Mouse (Mus musculus) megakaryocyte, embryonic 14.5 days (primary cell): Measurements from ENCODE around the gene Nt5e.

Experiments
- FLI1 ChIP-seq: IDR thresholded peaks from 2 replicates; pipeline ENCODE4 v1.6.1; 2012; ENCODE audit warnings: low read length, inconsistent platforms, mixed read lengths
- GATA1 ChIP-seq: IDR thresholded peaks from 3 replicates; pipeline ENCODE4 v1.6.1; 2012; ENCODE audit warnings: mixed read lengths, low read length, inconsistent platforms, borderline replicate concordance

DNA sequence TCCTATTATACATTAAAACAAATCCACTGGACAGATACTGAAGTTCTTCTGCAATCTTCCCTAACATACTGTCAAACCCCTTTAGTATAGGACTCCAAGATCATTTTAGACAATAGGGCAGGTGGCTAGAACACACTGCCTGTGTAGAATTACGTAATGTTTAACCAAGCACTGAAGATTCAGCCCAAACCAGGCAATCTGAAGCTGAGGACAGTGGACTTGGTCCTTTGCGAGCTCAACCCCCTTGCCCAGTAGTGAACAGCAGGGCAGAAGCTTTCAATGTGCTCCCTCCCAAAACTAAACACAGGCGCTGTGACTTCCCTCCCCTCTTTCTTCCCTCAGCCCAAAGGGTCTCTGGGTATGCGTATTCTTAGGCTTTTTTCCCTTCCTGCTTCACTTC lies 39.8 kb downstream of the Nt5e start:
- TF ChIP-seq GATA1 = no peak
- TF ChIP-seq FLI1 = no peak
